Mouse (Mus musculus) lung, postnatal 0 days (tissue): Measurements from ENCODE around the gene Panx3. TPM values are rescaled to one million over a fixed set of nuclear protein-coding genes. Genes with fewer than 3 reads are reported as not detected.

ENCODE experiments used
- ATAC-seq: fragments of 200-750 bp; cut with Nextera tagmentation; 2 replicates; pipeline ENCODE4 v1.8.0; 2017; ENCODE audit warnings: moderate library complexity
- DNase-seq: peaks from one replicate; pipeline ENCODE4 v3.0.0-alpha.2; 2016; ENCODE audit warnings: low spot score
- H3K27ac ChIP-seq: fragments of 300-500 bp; sonication (generic); 2 replicates; pipeline ENCODE4 v1.5.1; 2014; ENCODE audit warnings: antibody characterized with exemption, mild to moderate bottlenecking, low read length, mixed read lengths
- H3K27me3 ChIP-seq: fragments of 300-500 bp; sonication (generic); replicated peaks from 2 replicates; pipeline ENCODE4 v1.6.1; 2014; ENCODE audit warnings: low read length, mixed read lengths; ENCODE audit not compliant: insufficient read depth
- H3K36me3 ChIP-seq: fragments of 300-500 bp; sonication (generic); 2 replicates; pipeline ENCODE4 v1.6.1; 2014; ENCODE audit warnings: low read length, mixed read lengths; ENCODE audit not compliant: insufficient read depth
- H3K4me1 ChIP-seq: fragments of 300-500 bp; sonication (generic); 2 replicates; pipeline ENCODE4 v1.6.1; 2014; ENCODE audit warnings: antibody characterized with exemption, low read depth, low read length, mixed read lengths; ENCODE audit not compliant: insufficient read depth
- H3K4me2 ChIP-seq: fragments of 300-500 bp; sonication (generic); replicated peaks from 2 replicates; pipeline ENCODE4 v1.6.1; 2014; ENCODE audit warnings: low read depth, mild to moderate bottlenecking, low read length, moderate library complexity, mixed read lengths
- H3K4me3 ChIP-seq: fragments of 300-500 bp; sonication (generic); 2 replicates; pipeline ENCODE4 v1.5.1; 2014; ENCODE audit warnings: low read depth, low read length
- H3K9ac ChIP-seq: fragments of 300-500 bp; sonication (generic); replicated peaks from 2 replicates; pipeline ENCODE4 v1.6.1; 2014; ENCODE audit warnings: low read depth, mild to moderate bottlenecking
- H3K9me3 ChIP-seq: fragments of 300-500 bp; sonication (generic); 2 replicates; pipeline ENCODE4 v1.6.1; 2016; ENCODE audit warnings: low read length, mixed read lengths
- CTCF ChIP-seq: IDR thresholded peaks from 2 replicates; pipeline ENCODE4 v1.5.1; 2016; ENCODE audit warnings: antibody characterized with exemption, mild to moderate bottlenecking
- EP300 ChIP-seq: IDR thresholded peaks from 2 replicates; pipeline ENCODE4 v1.6.1; 2016; ENCODE audit warnings: antibody characterized with exemption, mild to moderate bottlenecking, control low read depth
- WGBS: fragments of 180-500 bp; shearing (Covaris S2); extraction: QIAGEN DNeasy Blood & Tissue Kit; methylation state at CpG from one replicate; pipeline ENCODE4 v1.1.7; 2014; 5-methylcytosine and 5-hydroxymethylcytosine counted together
- polyA plus RNA-seq: library from polyadenylated mRNA; unstranded; fragments of >200 nt; fragmentation: Nextera tagmentation; extraction: Ambion mirVana; gene quantifications from 2 replicates; pipeline ENCODE4 v1.2.1, GENCODE M21; 2015

Panx3 gene
- polyA plus RNA-seq, 1 experiment from 2014 or later: 0.05 TPM

DNA sequence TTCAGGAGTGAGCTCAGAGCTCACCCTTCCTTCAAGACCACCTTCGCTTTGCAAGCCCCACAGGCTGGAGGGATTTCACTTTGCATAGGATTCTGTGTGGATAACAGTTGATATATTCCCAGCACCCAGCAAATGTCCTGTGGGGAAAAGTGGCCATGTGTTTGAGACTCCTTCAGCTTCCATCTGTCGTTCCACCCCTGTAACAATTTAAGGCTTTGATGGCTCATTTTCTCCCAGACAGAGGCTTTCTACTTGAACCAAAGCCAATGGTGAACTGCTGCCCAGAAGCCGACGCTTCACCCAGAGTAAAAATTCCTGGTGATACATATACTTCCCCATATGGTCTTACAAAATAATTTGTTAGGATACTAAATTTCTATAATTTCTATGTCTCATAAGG is 6.3 kb upstream of the Panx3 start:
- no peak overlapping the region for H3K27ac ChIP-seq
- ATAC-seq: no peak
- no peaks in the 10 kb centered on the region for H3K27me3 ChIP-seq
- no peak overlapping the region for H3K4me2 ChIP-seq
- H3K4me1 ChIP-seq: no peaks in the 10 kb centered on the region
- 65% methylated on average over 4 of the region's 4 CpGs for WGBS
- no peaks in the 10 kb centered on the region for H3K36me3 ChIP-seq
- TF ChIP-seq EP300 (no peak), CTCF (no peak)
- H3K9ac ChIP-seq: no peak overlapping the region
- H3K4me3 ChIP-seq: no peak overlapping the region
- no peaks in the 10 kb centered on the region for H3K9me3 ChIP-seq
- DNase-seq: no peak

GRCm38 (mm10) chr9:37670261-37670660 is 1.2 kb upstream of the Panx3 start:
- no peak for DNase-seq
- no peak for ATAC-seq
- TF ChIP-seq EP300: no peak
- no peak for TF ChIP-seq CTCF
- no peaks in the 10 kb centered on the region for H3K9me3 ChIP-seq
- no peak overlapping the region for H3K9ac ChIP-seq
- no peak overlapping the region for H3K4me2 ChIP-seq
- WGBS: 90% methylated on average over 3 of the region's 3 CpGs
- H3K4me1 ChIP-seq: no peaks in the 10 kb centered on the region
- H3K4me3 ChIP-seq: no peak overlapping the region
- H3K27me3 ChIP-seq: no peaks in the 10 kb centered on the region
- H3K27ac ChIP-seq: no peak overlapping the region
- H3K36me3 ChIP-seq: no peaks in the 10 kb centered on the region

DNA sequence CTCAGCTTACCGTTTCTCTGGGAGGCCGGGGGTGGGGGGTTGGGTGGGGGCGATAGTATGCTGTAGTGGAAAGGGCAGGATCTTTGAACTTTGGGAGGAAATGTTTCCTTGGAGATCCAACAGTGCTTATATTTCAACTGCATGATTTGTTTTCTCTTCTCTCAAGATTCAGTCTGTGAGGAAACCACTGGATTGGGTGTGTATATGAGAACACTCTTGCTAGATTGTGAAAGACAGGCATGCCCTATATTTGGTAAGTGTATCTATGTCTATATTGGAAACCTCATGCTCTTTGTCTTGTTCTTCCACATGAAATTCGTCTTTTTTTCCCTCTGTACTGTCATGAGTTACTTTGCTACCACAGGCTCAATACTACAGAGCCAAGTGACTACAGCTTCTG is 643 bp upstream of the Panx3 start:
- no peaks in the 10 kb centered on the region for H3K4me1 ChIP-seq
- whole genome bisulfite sequencing: 39% methylated on average over 4 of the region's 4 CpGs
- H3K36me3 ChIP-seq: no peaks in the 10 kb centered on the region
- no peak overlapping the region for H3K4me2 ChIP-seq
- no peak overlapping the region for H3K9ac ChIP-seq
- ATAC-seq (peak; percentile 43; the same call in 1 of the 2 replicates), DNase-seq (peak; percentile 54)
- H3K9me3 ChIP-seq: no peaks in the 10 kb centered on the region
- no peaks in the 10 kb centered on the region for H3K27me3 ChIP-seq
- no peak for TF ChIP-seq EP300
- no peak for TF ChIP-seq CTCF
- no peak overlapping the region for H3K4me3 ChIP-seq
- H3K27ac ChIP-seq: no peak overlapping the region

DNA sequence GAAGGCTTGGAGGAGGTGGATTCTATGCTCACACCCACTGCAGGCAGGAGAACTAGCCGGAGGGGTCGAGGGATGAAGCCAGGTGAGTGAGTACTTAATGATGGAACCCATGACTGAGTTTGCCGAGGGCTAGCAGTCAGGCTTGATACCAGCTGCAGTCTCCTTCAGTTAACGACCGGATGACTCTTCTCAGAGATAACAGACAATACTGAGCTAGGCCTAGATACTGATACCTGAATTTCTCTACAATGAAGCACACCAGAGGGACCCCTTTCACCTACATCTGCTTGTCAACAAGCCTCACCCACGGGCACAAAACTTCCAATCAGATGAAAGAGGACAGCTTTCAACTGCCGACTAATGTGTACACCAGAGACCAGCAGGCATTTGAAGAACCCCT is 3.0 kb downstream of the Panx3 start:
- no peak overlapping the region for H3K4me2 ChIP-seq
- H3K9me3 ChIP-seq: no peaks in the 10 kb centered on the region
- no peak overlapping the region for H3K4me3 ChIP-seq
- DNase-seq: no peak
- no peaks in the 10 kb centered on the region for H3K36me3 ChIP-seq
- ATAC-seq: no peak
- H3K9ac ChIP-seq: no peak overlapping the region
- TF ChIP-seq EP300 (no peak), CTCF (no peak)
- no peaks in the 10 kb centered on the region for H3K27me3 ChIP-seq
- no peak overlapping the region for H3K27ac ChIP-seq
- no peaks in the 10 kb centered on the region for H3K4me1 ChIP-seq
- 64% methylated on average over 7 of the region's 7 CpGs for WGBS

GRCm38 (mm10) chr9:37664604-37665003 is 4.4 kb downstream of the Panx3 start:
- H3K27me3 ChIP-seq: no peaks in the 10 kb centered on the region
- H3K4me3 ChIP-seq: no peak overlapping the region
- no peaks in the 10 kb centered on the region for H3K4me1 ChIP-seq
- H3K4me2 ChIP-seq: no peak overlapping the region
- ATAC-seq: no peak
- H3K36me3 ChIP-seq: no peaks in the 10 kb centered on the region
- no peak for DNase-seq
- H3K27ac ChIP-seq: no peak overlapping the region
- no peak for TF ChIP-seq CTCF
- TF ChIP-seq EP300: no peak
- 56% methylated on average over 2 of the region's 2 CpGs for WGBS
- H3K9ac ChIP-seq: no peak overlapping the region
- no peaks in the 10 kb centered on the region for H3K9me3 ChIP-seq

GRCm38 (mm10) chr9:37663210-37663609 is 5.8 kb downstream of the Panx3 start:
- TF ChIP-seq EP300 (no peak), CTCF (no peak)
- Histone ChIP-seq H3K36me3 (no peaks in the 10 kb centered on the region), H3K4me1 (no peaks in the 10 kb centered on the region), H3K9me3 (no peaks in the 10 kb centered on the region), H3K4me3 (no peak overlapping the region), H3K4me2 (no peak overlapping the region), H3K9ac (no peak overlapping the region), H3K27me3 (no peaks in the 10 kb centered on the region), H3K27ac (no peak overlapping the region)
- DNase-seq (no peak), ATAC-seq (no peak)
- WGBS: 47% methylated on average over 1 of the region's 1 CpGs

- DNase-seq (no peak), ATAC-seq (no peak)
- TF ChIP-seq CTCF (no peak), EP300 (no peak)
- Histone ChIP-seq H3K27me3 (no peaks in the 10 kb centered on the region), H3K4me2 (no peak overlapping the region), H3K36me3 (no peaks in the 10 kb centered on the region; the same call in 1 of the 2 replicates), H3K9me3 (no peaks in the 10 kb centered on the region), H3K4me1 (peaks cover 3% of the 10 kb centered on the region; the same call in 1 of the 2 replicates), H3K9ac (no peak overlapping the region), H3K27ac (no peak overlapping the region), H3K4me3 (no peak overlapping the region)
- 70% methylated on average over 6 of the region's 6 CpGs for WGBS
Measured at GRCm38 (mm10) chr9:37659413-37659812, 9.6 kb downstream of the Panx3 start.
